Mouse (Mus musculus) CH12.LX (cell line): ENCODE data around the gene Trim44. TPM values are rescaled to one million over a fixed set of nuclear protein-coding genes. Genes with fewer than 3 reads are reported as not detected.

Experiments used
- DNase-seq: peaks from one replicate; pipeline ENCODE4 v3.0.0-alpha.2; 2013; ENCODE audit errors: extremely low read depth
- H3K27ac ChIP-seq: 2 replicates; pipeline ENCODE4 v1.5.1; 2012; ENCODE audit warnings: low read depth, mild to moderate bottlenecking, control low read depth, moderate library complexity; ENCODE audit not compliant: insufficient read depth
- H3K27me3 ChIP-seq: replicated peaks from 2 replicates; pipeline ENCODE3; 2012; ENCODE audit warnings: inconsistent platforms
- H3K36me3 ChIP-seq, 2 experiments: replicated peaks in 1 of 2; 2 replicates each; pipeline versions ENCODE3 to v1.6.1; 2012; ENCODE audit warnings: inconsistent platforms in 1 of 2, low read length in 1 of 2, mild to moderate bottlenecking in 1 of 2, mixed read lengths in 1 of 2, moderate library complexity in 1 of 2; ENCODE audit not compliant: control insufficient read depth in 1 of 2, insufficient read depth in 1 of 2
- H3K4me1 ChIP-seq, 2 experiments: 2 replicates each; pipeline ENCODE4 v1.6.1; 2012; ENCODE audit warnings: inconsistent platforms in 1 of 2, moderate library complexity in 1 of 2; ENCODE audit not compliant: insufficient read depth in 2 of 2, control insufficient read depth in 1 of 2
- H3K4me2 ChIP-seq: 2 replicates; pipeline ENCODE4 v1.6.1; 2012; ENCODE audit warnings: low read depth, mild to moderate bottlenecking, control low read depth; ENCODE audit not compliant: poor library complexity, insufficient read depth, severe bottlenecking
- H3K4me3 ChIP-seq, 3 experiments: fragments of 150-350 bp in 1 of 3; sonication (generic) in 1 of 3; replicated peaks in 1 of 3; 2 replicates each; pipeline versions ENCODE3 to v1.5.1; 2011 to 2012; ENCODE audit warnings: low read depth in 2 of 3, low read length in 2 of 3, mild to moderate bottlenecking in 2 of 3, moderate library complexity in 2 of 3, control low read depth in 1 of 3, improper control_type of control experiment in 1 of 3, inconsistent platforms in 1 of 3, mixed read lengths in 1 of 3; ENCODE audit not compliant: poor library complexity in 1 of 3
- H3K79me2 ChIP-seq: replicated peaks from 2 replicates; pipeline ENCODE4 v1.6.1; 2012; ENCODE audit warnings: mild to moderate bottlenecking, moderate library complexity; ENCODE audit not compliant: control insufficient read depth, poor library complexity, insufficient read depth, severe bottlenecking; ENCODE audit errors: extremely low read depth
- H3K9ac ChIP-seq: 2 replicates; pipeline ENCODE4 v1.6.1; 2012; ENCODE audit warnings: low read depth, mild to moderate bottlenecking, control low read depth, moderate library complexity; ENCODE audit not compliant: insufficient read depth
- H3K9me3 ChIP-seq: replicated peaks from 2 replicates; pipeline ENCODE3; 2012; ENCODE audit warnings: low read length, inconsistent platforms, mixed read lengths
- CHD2 ChIP-seq: IDR thresholded peaks from 2 replicates; pipeline ENCODE4 v1.6.1; 2011; ENCODE audit warnings: low read length, improper control_type of control experiment
- GABPA ChIP-seq: IDR thresholded peaks from 2 replicates; pipeline ENCODE4 v1.6.1; 2012; ENCODE audit warnings: low read depth, low read length, improper control_type of control experiment, inconsistent platforms; ENCODE audit not compliant: insufficient replicate concordance
- MEF2A ChIP-seq: IDR thresholded peaks from 2 replicates; pipeline ENCODE4 v1.6.1; 2014; ENCODE audit warnings: low read depth, mild to moderate bottlenecking, inconsistent platforms, low read length, improper control_type of control experiment, borderline replicate concordance
- MYC ChIP-seq: IDR thresholded peaks from 2 replicates; pipeline ENCODE4 v1.6.1; 2011; ENCODE audit warnings: low read depth, mild to moderate bottlenecking, improper control_type of control experiment, low read length
- RCOR1 ChIP-seq: conservative IDR thresholded peaks from 2 replicates; pipeline ENCODE4 v1.6.1; 2012; ENCODE audit warnings: low read depth, mild to moderate bottlenecking, inconsistent platforms, low read length, improper control_type of control experiment
- SIN3A ChIP-seq: IDR thresholded peaks from 2 replicates; pipeline ENCODE4 v1.6.1; 2012; ENCODE audit warnings: low read length, improper control_type of control experiment, inconsistent platforms
- TBP ChIP-seq: conservative IDR thresholded peaks from 2 replicates; pipeline ENCODE4 v1.6.1; 2011; ENCODE audit warnings: low read depth, low read length, improper control_type of control experiment
- UBTF ChIP-seq: IDR thresholded peaks from 2 replicates; pipeline ENCODE4 v1.6.1; 2012; ENCODE audit warnings: low read depth, mild to moderate bottlenecking, inconsistent platforms, low read length, improper control_type of control experiment, moderate library complexity
- ZC3H11A ChIP-seq: IDR thresholded peaks from 2 replicates; pipeline ENCODE4 v1.6.1; 2012; ENCODE audit warnings: low read depth, mild to moderate bottlenecking, inconsistent platforms, low read length, improper control_type of control experiment
- ZNF384 ChIP-seq: IDR thresholded peaks from 2 replicates; pipeline ENCODE4 v1.6.1; 2012; ENCODE audit warnings: low read depth, low read length, improper control_type of control experiment, inconsistent platforms
- dilution Hi-C: fragments of 300-500 bp; cut with MboI; formaldehyde crosslinking; loops from 2 replicates; pipeline ENCODE4 v1.14.3; 2020; ENCODE audit warnings: low sequenced_read_pairs; ENCODE audit not compliant: extremely low pct_unique_long_range_greater_than_20kb, extremely low pct_ligation_motif_present
- in situ Hi-C: fragments of 300-500 bp; cut with MboI; formaldehyde crosslinking; loops from 3 replicates; pipeline ENCODE4 v1.14.3; 2019; ENCODE audit warnings: low sequenced_read_pairs, low pct_ligation_motif_present, low pct_unique_long_range_greater_than_20kb, mixed read lengths
- polyA plus RNA-seq: library from polyadenylated mRNA; unstranded; fragments of >175 nt; gene quantifications from 2 replicates; pipeline ENCODE4 v1.2.1, GENCODE M21; 2012; ENCODE audit warnings: low read depth; ENCODE audit not compliant: insufficient read length
- total RNA-seq, 2 experiments: library from RNA; depleted of rRNA; stranded (reverse); fragments of 300-350 nt in 1 of 2; fragments of >200 nt in 1 of 2; gene quantifications; 2 replicates each; pipeline ENCODE4 v1.2.3; 2012 to 2014

Trim44 gene
- total and polyA plus RNA-seq, 3 experiments, result 22.7 to 77.5 (median 28.0) TPM

DNA sequence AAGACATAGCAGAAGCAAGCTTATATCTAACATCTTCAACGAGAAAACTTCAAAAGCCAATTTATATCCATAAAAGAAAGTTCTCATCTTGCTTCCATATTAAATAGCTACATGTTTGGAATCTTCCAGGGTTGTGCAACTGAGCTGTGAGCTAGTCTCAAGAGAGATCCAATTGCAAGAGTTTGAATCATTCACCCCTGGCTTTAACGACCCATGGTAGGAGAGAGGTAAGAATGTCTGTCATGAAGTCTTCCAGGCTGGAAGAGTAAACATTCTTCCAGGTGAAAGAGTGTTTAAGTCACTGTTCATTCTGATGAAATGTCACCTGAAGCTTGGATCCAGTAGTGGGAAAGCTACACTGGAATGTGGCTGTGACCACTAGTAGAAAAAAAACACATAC is 93.6 kb downstream of the Trim44 start:
- Histone ChIP-seq H3K27me3 (no peaks in the 10 kb centered on the region), H3K9me3 (no peaks in the 10 kb centered on the region), H3K27ac (no peak overlapping the region), H3K4me1 (peaks cover 0 to 5% of the 10 kb centered on the region in 2 experiments; a peak in 1 of 4 replicates), H3K36me3 (peaks cover 2 to 56% of the 10 kb centered on the region in 2 experiments), H3K9ac (no peak overlapping the region), H3K79me2 (no peaks in the 10 kb centered on the region), H3K4me2 (no peak overlapping the region), H3K4me3 (no peak overlapping the region)
- in situ Hi-C loops (no loop called here), dilution Hi-C loops (no loop called here)
- no peak for DNase-seq
- TF ChIP-seq UBTF (no peak), CHD2 (no peak)

DNA sequence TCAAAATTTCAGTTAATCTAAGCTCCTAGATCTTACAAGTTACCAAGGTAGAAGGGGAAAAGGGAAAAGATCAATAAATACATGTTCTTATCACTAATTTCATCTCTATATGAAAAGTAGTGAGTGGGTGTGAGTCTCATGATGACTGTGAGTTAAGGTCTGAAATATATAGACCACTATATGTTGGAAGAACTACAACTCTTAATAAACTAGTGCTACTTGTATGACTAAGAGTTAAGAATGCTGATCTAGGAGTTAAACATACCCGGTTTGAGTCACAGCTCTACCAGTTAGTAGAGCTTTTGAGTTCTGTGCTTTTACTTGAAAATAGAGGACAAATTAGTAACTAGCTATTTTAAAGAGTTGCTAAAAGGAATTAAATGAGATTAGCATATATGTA is 94.7 kb downstream of the Trim44 start:
- in situ Hi-C loops, result no loop called here
- TF ChIP-seq ZC3H11A (no peak), UBTF (no peak)

DNA sequence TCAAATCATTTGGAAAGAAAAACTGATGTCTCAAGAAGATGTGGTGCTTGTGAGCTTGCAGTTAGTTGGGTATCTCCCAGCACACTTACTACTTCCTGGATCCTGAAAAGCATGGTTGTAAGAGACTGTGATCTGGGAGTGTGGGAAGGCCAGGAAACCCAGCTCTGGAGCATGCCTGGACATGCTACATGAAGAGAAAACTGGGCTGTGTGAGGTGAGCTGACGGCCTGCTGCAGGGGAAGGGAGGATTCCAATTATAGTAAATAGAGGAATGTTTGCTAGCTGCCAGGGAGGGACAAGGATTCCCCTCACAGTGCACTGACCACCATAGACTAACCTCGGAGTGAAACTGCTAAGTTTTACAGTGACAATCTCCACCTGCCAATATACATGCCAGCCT is 104.4 kb downstream of the Trim44 start:
- no peak overlapping the region for H3K4me3 ChIP-seq
- no peaks in the 10 kb centered on the region for H3K27me3 ChIP-seq
- H3K9ac ChIP-seq, result no peak overlapping the region
- H3K36me3 ChIP-seq, result peaks cover 19 to 72% of the 10 kb centered on the region in 2 experiments
- no peaks in the 10 kb centered on the region for H3K9me3 ChIP-seq
- in situ Hi-C loops, result no loop called here
- DNase-seq, result no peak
- TF ChIP-seq RCOR1 (no peak), TBP (no peak), ZNF384 (no peak)
- H3K4me1 ChIP-seq, result peaks cover 0 to 7% of the 10 kb centered on the region in 2 experiments; a peak in 1 of 4 replicates
- H3K27ac ChIP-seq, result no peak overlapping the region
- no peaks in the 10 kb centered on the region; the same call in 1 of the 2 replicates for H3K79me2 ChIP-seq
- H3K4me2 ChIP-seq, result no peak overlapping the region
- dilution Hi-C loops, result no loop called here

More for the DNA sequence above, 94.7 kb downstream of the Trim44 start:
- Histone ChIP-seq H3K27ac (no peak overlapping the region), H3K79me2 (no peaks in the 10 kb centered on the region), H3K4me1 (peaks cover 0 to 5% of the 10 kb centered on the region in 2 experiments; a peak in 1 of 4 replicates), H3K9me3 (no peaks in the 10 kb centered on the region), H3K9ac (no peak overlapping the region), H3K4me3 (no peak overlapping the region), H3K36me3 (peaks cover 2 to 54% of the 10 kb centered on the region in 2 experiments), H3K4me2 (no peak overlapping the region), H3K27me3 (no peaks in the 10 kb centered on the region)
- no peak for DNase-seq
- dilution Hi-C loops, result no loop called here

DNA sequence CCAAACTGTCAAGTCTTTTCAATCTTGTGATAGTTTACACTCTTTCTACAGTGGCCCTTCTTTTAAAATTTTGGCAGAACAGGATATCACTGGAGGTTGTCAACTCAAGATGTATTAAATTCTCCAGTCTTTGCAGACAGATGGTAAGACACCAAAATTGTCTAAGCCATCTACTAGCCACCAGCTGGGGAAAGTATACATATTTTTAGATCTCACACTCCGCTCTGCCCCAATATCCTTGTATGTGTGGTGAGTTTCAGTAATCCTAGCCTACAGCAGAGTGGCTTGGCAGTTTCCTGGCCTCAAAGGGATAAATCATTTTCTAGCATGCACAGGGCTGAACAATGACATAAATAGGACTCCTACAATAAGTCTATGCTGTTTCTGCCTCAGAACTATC is 105.1 kb downstream of the Trim44 start:
- Histone ChIP-seq H3K79me2 (no peaks in the 10 kb centered on the region; the same call in 1 of the 2 replicates), H3K36me3 (peaks cover 19 to 72% of the 10 kb centered on the region in 2 experiments), H3K9ac (no peak overlapping the region), H3K4me3 (no peak overlapping the region), H3K4me2 (no peak overlapping the region), H3K9me3 (no peaks in the 10 kb centered on the region), H3K4me1 (peaks cover 0 to 7% of the 10 kb centered on the region in 2 experiments; a peak in 1 of 4 replicates), H3K27me3 (no peaks in the 10 kb centered on the region), H3K27ac (no peak overlapping the region)
- in situ Hi-C loops, result no loop called here
- TF ChIP-seq GABPA, result no peak
- no peak for TF ChIP-seq MYC
- no peak for TF ChIP-seq SIN3A
- no peak for TF ChIP-seq MEF2A
- dilution Hi-C loops, result no loop called here
- no peak for DNase-seq
